Mouse (Mus musculus) embryonic facial prominence, embryonic 10.5 days (tissue): ENCODE results near the gene Tia1. TPM values are rescaled to one million over a fixed set of nuclear protein-coding genes. Genes with fewer than 3 reads are reported as not detected.

Source experiments
- DNase-seq: peaks from one replicate; pipeline ENCODE4 v3.0.0-alpha.2; 2017; ENCODE audit warnings: low spot score
- H3K27ac ChIP-seq: fragments of 300-500 bp; sonication (generic); replicated peaks from 2 replicates; pipeline ENCODE4 v1.5.1; 2016; ENCODE audit warnings: mild to moderate bottlenecking
- H3K27me3 ChIP-seq: fragments of 300-500 bp; sonication (generic); replicated peaks from 2 replicates; pipeline ENCODE4 v1.6.1; 2016; ENCODE audit warnings: low read depth, mild to moderate bottlenecking; ENCODE audit not compliant: poor library complexity, severe bottlenecking
- H3K36me3 ChIP-seq: fragments of 300-500 bp; sonication (generic); replicated peaks from 2 replicates; pipeline ENCODE4 v1.6.1; 2016; ENCODE audit warnings: mild to moderate bottlenecking, moderate library complexity
- H3K4me1 ChIP-seq: fragments of 300-500 bp; sonication (generic); 2 replicates; pipeline ENCODE4 v1.6.1; 2016
- H3K4me3 ChIP-seq: fragments of 300-500 bp; sonication (generic); 2 replicates; pipeline ENCODE4 v1.5.1; 2016; ENCODE audit warnings: mild to moderate bottlenecking, moderate library complexity
- H3K9me3 ChIP-seq: fragments of 300-500 bp; sonication (generic); 2 replicates; pipeline ENCODE4 v1.6.1; 2016; ENCODE audit warnings: mild to moderate bottlenecking
- WGBS: fragments of 180-500 bp; shearing (Covaris S2); methylation state at CpG from one replicate; pipeline ENCODE4 v1.1.7; 2016; 5-methylcytosine and 5-hydroxymethylcytosine counted together
- polyA plus RNA-seq: library from polyadenylated mRNA; unstranded; fragments of >200 nt; fragmentation: Nextera tagmentation; extraction: Ambion mirVana; gene quantifications from 2 replicates; pipeline ENCODE4 v1.2.1, GENCODE M21; 2016

The Tia1 gene
- polyA plus RNA-seq, 1 experiment from 2014 or later: 222 TPM

- Histone ChIP-seq H3K27me3 (no peaks in the 10 kb centered on the region), H3K4me1 (peaks cover 17% of the 10 kb centered on the region), H3K4me3 (no peak overlapping the region), H3K27ac (no peak overlapping the region), H3K9me3 (no peaks in the 10 kb centered on the region), H3K36me3 (peaks cover 80% of the 10 kb centered on the region)
- 94% methylated on average over 5 of the region's 5 CpGs for WGBS
- DNase-seq: no peak
Observed at GRCm38 (mm10) chr6:86391326-86391725, 12.7 kb upstream of the Tia1 start.

- H3K27me3 ChIP-seq: no peaks in the 10 kb centered on the region
- no peaks in the 10 kb centered on the region for H3K9me3 ChIP-seq
- peaks cover 62% of the 10 kb centered on the region for H3K36me3 ChIP-seq
- H3K27ac ChIP-seq: no peak overlapping the region
- H3K4me3 ChIP-seq: no peak overlapping the region
- DNase-seq: no peak
- peaks cover 27% of the 10 kb centered on the region for H3K4me1 ChIP-seq
- WGBS: 88% methylated on average over 1 of the region's 1 CpGs
Observed at GRCm38 (mm10) chr6:86393187-86393586, 10.8 kb upstream of the Tia1 start.

GRCm38 (mm10) chr6:86394078-86394720 is 9.8 kb upstream of the Tia1 start:
- H3K4me1 ChIP-seq: peaks cover 27% of the 10 kb centered on the region
- no peaks in the 10 kb centered on the region for H3K27me3 ChIP-seq
- DNase-seq: no peak
- H3K27ac ChIP-seq: no peak overlapping the region
- H3K36me3 ChIP-seq: peaks cover 52% of the 10 kb centered on the region
- H3K9me3 ChIP-seq: no peaks in the 10 kb centered on the region
- 89% methylated on average over 17 of the region's 17 CpGs for WGBS
- no peak overlapping the region for H3K4me3 ChIP-seq

GRCm38 (mm10) chr6:86395021-86395420 is 9.0 kb upstream of the Tia1 start:
- DNase-seq: no peak
- Histone ChIP-seq H3K4me3 (peak overlapping the region; percentile 85; the same call in 1 of the 2 replicates), H3K27me3 (no peaks in the 10 kb centered on the region), H3K36me3 (peaks cover 44% of the 10 kb centered on the region), H3K9me3 (no peaks in the 10 kb centered on the region), H3K4me1 (peaks cover 27% of the 10 kb centered on the region), H3K27ac (no peak overlapping the region)
- WGBS: 92% methylated on average over 9 of the region's 9 CpGs

- H3K27ac ChIP-seq: peak overlapping the region; percentile 85
- H3K4me1 ChIP-seq: peaks cover 30% of the 10 kb centered on the region
- DNase-seq: no peak
- peak overlapping the region; percentile 85 for H3K4me3 ChIP-seq
- peaks cover 34% of the 10 kb centered on the region for H3K36me3 ChIP-seq
- no peaks in the 10 kb centered on the region for H3K27me3 ChIP-seq
- H3K9me3 ChIP-seq: no peaks in the 10 kb centered on the region
- 46% methylated on average over 10 of the region's 10 CpGs for WGBS
Observed at GRCm38 (mm10) chr6:86395969-86396368, 8.1 kb upstream of the Tia1 start.

GRCm38 (mm10) chr6:86396581-86397256 is 7.3 kb upstream of the Tia1 start, which contains the start of gene Pcyox1:
TSS of gene Pcyox1 (minus strand) at chr6:86397154.
- peaks cover 27% of the 10 kb centered on the region for H3K36me3 ChIP-seq
- peaks cover 31% of the 10 kb centered on the region for H3K4me1 ChIP-seq
- peak within 1 kb of the TSS; percentile 85 for H3K27ac ChIP-seq
- H3K9me3 ChIP-seq: no peaks in the 10 kb centered on the region
- peak within 1 kb of the TSS; percentile 85 for H3K4me3 ChIP-seq
- peak; percentile 92 for DNase-seq
- WGBS: under 1% methylated on average over 51 of the region's 51 CpGs
- no peaks in the 10 kb centered on the region for H3K27me3 ChIP-seq

- Histone ChIP-seq H3K9me3 (no peaks in the 10 kb centered on the region), H3K4me1 (peaks cover 31% of the 10 kb centered on the region), H3K4me3 (peak overlapping the region; percentile 85), H3K36me3 (peaks cover 20% of the 10 kb centered on the region), H3K27ac (peak overlapping the region; percentile 85), H3K27me3 (no peaks in the 10 kb centered on the region)
- DNase-seq: no peak
- 7% methylated on average over 14 of the region's 14 CpGs for WGBS
Observed at GRCm38 (mm10) chr6:86397257-86397980, 6.6 kb upstream of the Tia1 start.

- H3K27ac ChIP-seq: no peak overlapping the region
- peaks cover 6% of the 10 kb centered on the region for H3K36me3 ChIP-seq
- peaks cover 31% of the 10 kb centered on the region for H3K4me1 ChIP-seq
- no peaks in the 10 kb centered on the region for H3K9me3 ChIP-seq
- H3K4me3 ChIP-seq: no peak overlapping the region
- no peak for DNase-seq
- 80% methylated on average over 2 of the region's 2 CpGs for WGBS
- H3K27me3 ChIP-seq: no peaks in the 10 kb centered on the region
Observed at GRCm38 (mm10) chr6:86398986-86399385, 5.0 kb upstream of the Tia1 start.

GRCm38 (mm10) chr6:86399995-86400394 is 4.0 kb upstream of the Tia1 start:
- Histone ChIP-seq H3K4me1 (peaks cover 27% of the 10 kb centered on the region), H3K4me3 (no peak overlapping the region), H3K36me3 (no peaks in the 10 kb centered on the region), H3K9me3 (no peaks in the 10 kb centered on the region), H3K27ac (no peak overlapping the region), H3K27me3 (no peaks in the 10 kb centered on the region)
- DNase-seq: no peak
- WGBS: 83% methylated on average over 2 of the region's 2 CpGs

GRCm38 (mm10) chr6:86400972-86401371 is 3.0 kb upstream of the Tia1 start:
- Histone ChIP-seq H3K4me1 (peaks cover 19% of the 10 kb centered on the region), H3K27ac (0 out of 2 replicates have a peak overlapping the region, but pooled peaks have one; percentile 25), H3K4me3 (peak overlapping the region; percentile 46), H3K36me3 (no peaks in the 10 kb centered on the region), H3K9me3 (no peaks in the 10 kb centered on the region), H3K27me3 (no peaks in the 10 kb centered on the region)
- 7% methylated on average over 9 of the region's 9 CpGs for WGBS
- peak; percentile 80 for DNase-seq

- Histone ChIP-seq H3K9me3 (no peaks in the 10 kb centered on the region), H3K36me3 (peaks cover 18% of the 10 kb centered on the region), H3K4me1 (peaks cover 17% of the 10 kb centered on the region), H3K27ac (peak overlapping the region; percentile 100; the same call in 1 of the 2 replicates), H3K4me3 (peak overlapping the region; percentile 91), H3K27me3 (no peaks in the 10 kb centered on the region)
- peak; percentile 23 for DNase-seq
- WGBS: 36% methylated on average over 12 of the region's 12 CpGs
Observed at GRCm38 (mm10) chr6:86402681-86403607, 1.1 kb upstream of the Tia1 start.

- peak overlapping the region; percentile 91 for H3K4me3 ChIP-seq
- under 1% methylated on average over 15 of the region's 15 CpGs for WGBS
- H3K4me1 ChIP-seq: peaks cover 17% of the 10 kb centered on the region
- H3K27me3 ChIP-seq: no peaks in the 10 kb centered on the region
- no peaks in the 10 kb centered on the region for H3K9me3 ChIP-seq
- DNase-seq: peak; percentile 87
- peaks cover 26% of the 10 kb centered on the region for H3K36me3 ChIP-seq
- peak overlapping the region; percentile 100 for H3K27ac ChIP-seq
Observed at GRCm38 (mm10) chr6:86403728-86404099, 305 bp upstream of the Tia1 start.
